Mouse (Mus musculus): ENCODE results near the gene Gm18596. TPM values are rescaled to one million over a fixed set of nuclear protein-coding genes. Genes with fewer than 3 reads are reported as not detected.

Gene Gm18596
- polyA plus RNA-seq, 1 experiment from 2014 or later = not detected

Other genes with a start within 250 kb of the Gm18596 start
- gene Fam207a, start 226.9 kb downstream of the Gm18596 start, polyA plus RNA-seq (2014; fragmentation: Nextera tagmentation; extraction: Ambion mirVana) = 39.8 and 46.5 TPM in 2 replicates
- gene Itgb2, start 212.4 kb downstream of the Gm18596 start, polyA plus RNA-seq (2014; fragmentation: Nextera tagmentation; extraction: Ambion mirVana) = 0.44 and 1.2 TPM in 2 replicates
- 64.2 and 82.6 TPM in 2 replicates for gene Pttg1ip, start 160.9 kb downstream of the Gm18596 start, polyA plus RNA-seq (2014; fragmentation: Nextera tagmentation; extraction: Ambion mirVana)
- gene Sumo3, start 136.5 kb downstream of the Gm18596 start, polyA plus RNA-seq (2014; fragmentation: Nextera tagmentation; extraction: Ambion mirVana) = 214 and 240 TPM in 2 replicates
- gene Gm49325, start 136.4 kb downstream of the Gm18596 start, polyA plus RNA-seq (2014; fragmentation: Nextera tagmentation; extraction: Ambion mirVana) = 2.7 TPM in 1 of 2 replicates, not detected in the other
- gene Ube2g2, start 120.4 kb downstream of the Gm18596 start, polyA plus RNA-seq (2014; fragmentation: Nextera tagmentation; extraction: Ambion mirVana) = 44.0 and 57.3 TPM in 2 replicates
- gene Tspear, start 56.1 kb downstream of the Gm18596 start, polyA plus RNA-seq (2014; fragmentation: Nextera tagmentation; extraction: Ambion mirVana) = 1.4 and 1.5 TPM in 2 replicates
- not detected in 2 replicates for gene Gm19402, start 51.9 kb downstream of the Gm18596 start, polyA plus RNA-seq (2014; fragmentation: Nextera tagmentation; extraction: Ambion mirVana)
- not detected in 2 replicates for gene Gm9508, start 45.4 kb downstream of the Gm18596 start, polyA plus RNA-seq (2014; fragmentation: Nextera tagmentation; extraction: Ambion mirVana)
- gene Gm10272, start 36.0 kb downstream of the Gm18596 start, polyA plus RNA-seq (2014; fragmentation: Nextera tagmentation; extraction: Ambion mirVana) = not detected in 2 replicates
- not detected in 2 replicates for gene Gm10024, start 31.2 kb downstream of the Gm18596 start, polyA plus RNA-seq (2014; fragmentation: Nextera tagmentation; extraction: Ambion mirVana)
- not detected in 2 replicates for gene Gm10142, start 26.8 kb downstream of the Gm18596 start, polyA plus RNA-seq (2014; fragmentation: Nextera tagmentation; extraction: Ambion mirVana)
- not detected in 2 replicates for gene Krtap12-1, start 22.0 kb downstream of the Gm18596 start, polyA plus RNA-seq (2014; fragmentation: Nextera tagmentation; extraction: Ambion mirVana)
- gene Gm10100, start 16.2 kb downstream of the Gm18596 start, polyA plus RNA-seq (2014; fragmentation: Nextera tagmentation; extraction: Ambion mirVana) = not detected in 2 replicates
- not detected in 2 replicates for gene Gm9736, start 8.7 kb upstream of the Gm18596 start, polyA plus RNA-seq (2014; fragmentation: Nextera tagmentation; extraction: Ambion mirVana)
- not detected in 2 replicates for gene Gm3233, start 17.0 kb upstream of the Gm18596 start, polyA plus RNA-seq (2014; fragmentation: Nextera tagmentation; extraction: Ambion mirVana)
- gene Gm3238, start 28.7 kb upstream of the Gm18596 start, polyA plus RNA-seq (2014; fragmentation: Nextera tagmentation; extraction: Ambion mirVana) = not detected in 2 replicates
- gene Gm7138, start 34.3 kb upstream of the Gm18596 start, polyA plus RNA-seq (2014; fragmentation: Nextera tagmentation; extraction: Ambion mirVana) = not detected in 2 replicates
- not detected in 2 replicates for gene Gm3250, start 39.9 kb upstream of the Gm18596 start, polyA plus RNA-seq (2014; fragmentation: Nextera tagmentation; extraction: Ambion mirVana)
- not detected in 2 replicates for gene Gm7137, start 45.6 kb upstream of the Gm18596 start, polyA plus RNA-seq (2014; fragmentation: Nextera tagmentation; extraction: Ambion mirVana)
- not detected in 2 replicates for gene Gm9639, start 52.4 kb upstream of the Gm18596 start, polyA plus RNA-seq (2014; fragmentation: Nextera tagmentation; extraction: Ambion mirVana)
- gene Gm19668, start 56.5 kb upstream of the Gm18596 start, polyA plus RNA-seq (2014; fragmentation: Nextera tagmentation; extraction: Ambion mirVana) = not detected in 2 replicates
- gene Gm9507, start 69.2 kb upstream of the Gm18596 start, polyA plus RNA-seq (2014; fragmentation: Nextera tagmentation; extraction: Ambion mirVana) = not detected in 2 replicates
- not detected in 2 replicates for gene Gm2696, start 72.0 kb upstream of the Gm18596 start, polyA plus RNA-seq (2014; fragmentation: Nextera tagmentation; extraction: Ambion mirVana)
- not detected in 2 replicates for gene Krtap10-4, start 84.5 kb upstream of the Gm18596 start, polyA plus RNA-seq (2014; fragmentation: Nextera tagmentation; extraction: Ambion mirVana)
- gene Krtap10-10, start 93.3 kb upstream of the Gm18596 start, polyA plus RNA-seq (2014; fragmentation: Nextera tagmentation; extraction: Ambion mirVana) = not detected in 2 replicates
- not detected in 2 replicates for gene Gm36176, start 104.2 kb upstream of the Gm18596 start, polyA plus RNA-seq (2014; fragmentation: Nextera tagmentation; extraction: Ambion mirVana)
- gene Gm10318, start 110.2 kb upstream of the Gm18596 start, polyA plus RNA-seq (2014; fragmentation: Nextera tagmentation; extraction: Ambion mirVana) = 0.30 TPM in 1 of 2 replicates, not detected in the other
- gene Gm3285, start 119.3 kb upstream of the Gm18596 start, polyA plus RNA-seq (2014; fragmentation: Nextera tagmentation; extraction: Ambion mirVana) = not detected in 2 replicates
- gene Lrrc3, start 159.9 kb upstream of the Gm18596 start, polyA plus RNA-seq (2014; fragmentation: Nextera tagmentation; extraction: Ambion mirVana) = 17.4 and 20.6 TPM in 2 replicates
- gene Trpm2, start 227.9 kb upstream of the Gm18596 start, polyA plus RNA-seq (2014; fragmentation: Nextera tagmentation; extraction: Ambion mirVana) = 6.0 and 9.2 TPM in 2 replicates
- 41.3 and 52.6 TPM in 2 replicates for gene 1810043G02Rik, start 235.9 kb upstream of the Gm18596 start, polyA plus RNA-seq (2014; fragmentation: Nextera tagmentation; extraction: Ambion mirVana)

Data from neural tube, embryonic 14.5 days (tissue).